Mouse (Mus musculus) CD8-positive naive resting alpha-beta T cell, adult 2 months (primary cell): ENCODE results near the gene Gm26938.

Experiments
- DNase-seq, 2 experiments: peaks; one replicate each; pipeline ENCODE4 v3.0.0; 2022; ENCODE audit warnings: low read depth in 2 of 2, low spot score in 2 of 2

The Gm26938 gene

DNA sequence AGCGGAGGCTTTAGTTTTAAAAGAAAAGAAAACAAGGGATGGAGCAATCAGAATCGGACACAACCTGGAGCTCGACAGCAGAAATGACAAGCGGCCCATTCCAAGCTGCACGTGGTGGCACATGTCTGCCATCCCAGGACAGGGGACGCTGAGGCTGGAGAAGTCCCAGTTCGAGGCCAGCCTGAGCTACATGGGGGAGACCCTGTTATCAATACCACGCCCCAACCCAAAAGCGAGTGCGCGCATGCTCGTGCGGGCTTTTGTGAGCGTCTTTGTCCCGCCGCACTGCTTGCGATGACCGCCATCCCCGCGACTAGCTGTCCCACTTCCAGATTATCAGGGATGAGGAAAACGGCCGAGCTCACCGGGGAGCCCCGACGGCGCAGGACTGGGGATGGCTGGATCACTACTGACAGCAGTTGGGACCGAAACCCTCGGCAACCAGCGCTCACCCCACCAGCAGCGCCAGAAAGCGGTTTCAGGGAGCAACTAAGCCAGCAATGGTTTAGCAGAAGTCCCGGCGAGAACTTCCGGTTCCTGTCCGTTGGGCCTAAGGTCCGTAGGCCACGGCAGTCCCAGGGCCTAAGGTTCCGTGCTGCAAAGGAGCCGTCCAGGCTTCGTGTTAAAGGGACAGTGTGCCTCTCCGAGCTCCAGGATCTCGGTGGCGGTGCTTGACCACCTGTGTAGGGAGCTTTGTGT lies at the start of gene Gm26938, which contains the start of gene Psmg3:
Gm26938 (minus strand) TSS at position 51 of the 699 bp plus-strand sequence.
Psmg3 (minus strand) TSS at position 529 of the 699 bp plus-strand sequence.
- peak; percentile 83 to 86 for DNase-seq

DNA sequence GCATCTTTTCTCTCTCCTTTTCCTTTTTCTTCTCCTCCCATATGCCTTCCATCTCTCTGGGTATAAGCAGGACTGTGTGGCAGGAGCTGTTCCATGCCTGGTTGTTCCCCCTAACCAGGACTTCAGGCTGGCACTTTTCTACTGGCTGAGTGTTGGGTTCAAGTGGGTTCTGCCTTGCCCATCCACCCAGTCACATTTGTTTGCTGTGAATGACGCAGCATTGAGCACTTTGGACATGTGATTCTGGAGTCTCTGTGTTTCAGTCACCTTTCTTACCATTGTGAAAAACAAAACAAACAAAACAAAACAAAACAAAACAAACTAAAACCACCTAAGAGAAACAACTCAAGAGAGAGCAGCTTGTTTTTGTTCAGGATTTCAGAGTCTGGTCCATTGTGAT lies 45.3 kb upstream of the Gm26938 start:
- DNase-seq = no peak

DNA sequence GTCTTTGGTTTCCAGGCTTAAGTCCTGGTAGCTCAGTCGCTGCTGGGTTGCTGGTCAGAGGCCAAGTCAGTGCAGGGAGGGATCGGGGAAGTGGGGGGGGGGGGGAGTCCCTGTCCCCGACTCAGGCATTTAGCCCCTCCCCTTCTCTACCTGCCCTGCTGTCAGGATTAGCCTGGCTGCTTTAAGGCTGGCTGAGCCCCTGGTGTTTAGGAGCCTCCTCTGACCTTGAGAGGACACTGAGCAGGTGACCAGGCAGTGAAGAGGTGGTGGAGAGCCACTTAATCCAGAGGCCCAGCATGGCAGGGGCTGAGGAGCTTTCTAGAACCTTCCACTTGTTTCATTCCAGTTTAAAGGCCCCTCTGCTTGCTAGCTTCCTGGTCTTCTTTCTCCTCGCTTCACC lies 44.7 kb upstream of the Gm26938 start:
- DNase-seq = no peak

DNA sequence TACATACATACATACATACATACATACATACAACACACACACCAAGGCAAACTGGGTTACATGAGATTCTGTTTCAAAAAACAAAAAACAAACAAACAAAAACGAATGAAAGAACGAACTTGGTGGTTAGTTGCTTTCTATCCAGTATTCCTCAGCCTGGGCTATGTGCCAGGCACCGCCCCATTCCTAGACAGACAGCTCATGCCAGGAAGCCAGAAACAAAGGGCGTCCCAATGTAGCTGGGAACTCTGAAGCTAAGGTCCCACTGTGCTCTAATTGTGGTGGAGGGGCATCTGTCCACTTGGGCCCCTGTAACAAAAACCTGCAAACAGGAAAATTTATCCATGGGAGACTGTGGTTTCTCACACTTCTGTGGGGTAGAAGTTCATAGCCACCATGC lies 36.6 kb upstream of the Gm26938 start:
- DNase-seq = no peak

DNA sequence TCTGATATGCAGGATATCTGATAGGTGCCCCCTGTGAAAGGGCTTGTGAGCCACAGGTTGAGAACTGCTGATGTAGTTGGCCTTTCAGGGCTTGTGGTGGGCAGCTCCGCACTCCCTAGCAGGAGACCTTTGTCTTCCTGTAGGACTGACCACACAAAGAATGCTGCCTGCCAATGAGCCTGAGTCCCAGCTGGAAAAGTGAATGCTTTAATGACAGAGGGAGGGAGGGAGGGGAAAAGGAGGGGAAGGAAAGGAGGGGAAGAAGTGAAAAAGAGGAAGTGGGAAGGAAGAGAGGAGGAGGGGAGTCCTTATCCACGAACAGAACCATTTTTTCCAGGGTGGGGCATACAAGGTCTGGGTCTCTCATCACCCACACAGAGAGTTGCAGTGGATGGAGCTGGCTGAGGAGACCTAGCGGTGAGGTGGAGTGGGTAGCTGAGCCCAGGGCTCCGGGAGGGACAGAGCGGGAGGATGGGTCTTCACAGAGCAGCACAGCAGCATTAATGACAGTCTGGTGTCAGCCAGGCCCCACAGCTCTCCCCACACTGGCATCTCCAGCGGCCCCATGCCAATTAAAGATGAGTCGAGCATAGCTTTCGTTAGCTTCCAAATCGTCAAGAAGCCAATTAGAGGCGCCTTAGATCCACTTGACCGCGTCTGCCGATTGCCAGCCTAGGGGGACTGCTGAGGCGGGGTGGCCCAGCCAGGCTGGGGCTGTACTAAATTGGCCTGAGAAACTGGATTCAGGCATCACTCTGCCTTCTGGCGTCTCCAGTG lies 34.3 kb upstream of the Gm26938 start:
- DNase-seq = no peak

DNA sequence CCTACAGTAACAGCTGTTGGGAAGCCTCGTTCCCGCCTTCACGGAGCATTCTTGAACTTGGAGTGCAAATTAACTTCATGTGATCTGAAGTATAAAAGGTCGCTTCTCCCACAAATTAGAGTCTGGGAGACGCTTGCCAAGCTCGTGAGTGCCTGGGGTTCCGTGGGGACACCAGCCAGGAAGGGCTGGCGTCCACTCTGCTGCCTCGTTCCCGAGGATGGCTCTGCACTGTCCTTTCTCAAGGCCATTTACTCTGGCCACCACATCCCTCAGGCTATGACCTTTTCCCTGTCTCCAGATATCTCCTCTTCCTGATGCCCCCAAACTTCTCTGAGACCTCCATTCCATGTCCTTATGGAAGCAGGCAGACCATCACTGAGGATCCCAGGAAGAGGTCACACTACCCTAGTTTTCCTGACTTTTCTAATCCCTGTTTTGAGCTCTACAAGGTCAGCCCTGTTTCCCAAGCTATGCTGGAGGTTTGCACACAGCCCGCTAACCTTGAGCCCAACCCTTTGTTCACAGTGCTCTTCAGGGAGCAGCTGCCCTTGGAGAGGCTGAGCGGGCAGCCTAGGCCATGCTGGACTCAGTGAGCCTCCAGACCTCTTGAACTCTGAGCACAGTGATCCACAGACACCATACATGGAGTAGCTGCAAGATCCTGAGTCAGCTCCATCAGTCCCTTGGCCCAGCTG lies 23.6 kb upstream of the Gm26938 start:
- no peak for DNase-seq

DNA sequence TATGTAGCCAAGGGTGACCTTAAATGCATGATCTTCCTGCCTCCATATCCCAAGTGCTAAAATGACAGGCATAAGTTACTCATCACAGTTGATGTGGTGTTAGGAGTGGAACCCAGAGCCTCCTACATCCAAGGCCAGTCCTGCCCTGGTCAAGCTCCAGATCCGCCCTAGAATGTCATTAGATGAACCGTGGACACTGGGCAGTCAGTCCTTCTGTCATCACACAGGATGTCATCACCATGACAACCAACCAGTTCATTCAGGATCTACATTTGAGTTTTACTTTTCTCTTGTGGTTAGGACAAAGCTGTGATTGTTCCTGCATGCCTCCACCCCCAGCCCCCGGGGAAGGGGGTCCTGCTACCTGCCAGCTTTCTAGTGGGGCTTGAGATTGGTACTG lies 12.9 kb upstream of the Gm26938 start:
- no peak for DNase-seq

DNA sequence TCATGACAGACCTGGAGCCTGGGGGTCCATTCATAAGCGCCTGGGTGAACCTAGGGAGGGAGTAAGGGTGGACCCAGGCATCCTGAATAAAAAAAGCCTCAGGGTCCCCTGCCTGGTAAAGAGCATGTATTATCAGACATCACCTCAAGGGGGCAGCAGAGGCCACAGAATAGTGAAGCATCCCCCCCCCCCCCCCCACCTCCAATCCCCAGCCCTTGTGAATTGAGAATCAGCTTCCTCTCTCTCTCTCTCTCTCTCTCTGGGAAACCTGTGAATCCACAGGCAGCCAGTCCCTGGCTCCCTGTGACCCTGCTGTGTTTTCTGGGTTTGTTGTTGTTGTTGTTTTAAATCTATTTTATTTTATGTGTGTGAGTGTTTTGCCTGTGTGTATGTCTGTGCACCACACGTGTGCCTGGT lies 12.3 kb upstream of the Gm26938 start:
- peak; percentile 68 to 69 for DNase-seq

DNA sequence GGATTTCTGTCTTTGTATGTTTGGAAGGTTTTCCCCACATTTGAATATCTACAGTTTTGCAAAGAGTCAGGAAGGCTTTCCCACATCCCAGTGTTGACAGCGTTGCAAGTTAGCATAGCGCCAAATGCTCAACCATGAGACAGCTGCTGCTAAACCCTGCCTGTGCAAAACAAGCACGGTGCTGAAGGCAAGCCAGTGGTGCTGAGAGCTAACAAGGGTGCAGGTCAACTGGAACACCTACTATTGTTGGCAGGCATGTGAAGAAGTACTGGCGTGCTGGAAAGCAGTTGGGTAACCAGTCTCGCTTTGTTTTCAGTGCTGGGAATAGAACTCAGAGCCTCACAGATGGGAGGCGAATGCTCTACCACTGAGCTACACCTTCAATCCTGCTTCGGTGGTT lies 9.5 kb upstream of the Gm26938 start:
- DNase-seq = no peak

DNA sequence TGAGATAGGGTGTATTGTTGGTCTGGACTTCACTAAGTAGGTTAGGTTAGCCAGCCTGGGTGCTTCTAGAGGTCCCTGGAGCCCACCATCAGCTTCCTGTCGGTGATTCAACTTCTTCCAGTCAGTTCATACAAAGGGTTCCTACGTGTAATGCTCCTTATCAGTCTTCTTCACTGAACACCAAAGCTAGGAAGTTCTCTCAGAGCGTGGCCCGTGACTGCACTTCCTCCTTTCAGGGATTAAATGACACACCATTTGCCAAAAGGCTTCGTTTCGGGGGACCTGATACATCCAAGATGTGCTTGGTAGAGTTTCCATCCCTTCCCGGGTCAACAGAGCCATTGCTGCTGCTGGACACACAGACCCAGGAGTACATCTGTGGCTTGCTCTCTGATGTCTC lies 5.9 kb upstream of the Gm26938 start:
- DNase-seq = no peak

DNA sequence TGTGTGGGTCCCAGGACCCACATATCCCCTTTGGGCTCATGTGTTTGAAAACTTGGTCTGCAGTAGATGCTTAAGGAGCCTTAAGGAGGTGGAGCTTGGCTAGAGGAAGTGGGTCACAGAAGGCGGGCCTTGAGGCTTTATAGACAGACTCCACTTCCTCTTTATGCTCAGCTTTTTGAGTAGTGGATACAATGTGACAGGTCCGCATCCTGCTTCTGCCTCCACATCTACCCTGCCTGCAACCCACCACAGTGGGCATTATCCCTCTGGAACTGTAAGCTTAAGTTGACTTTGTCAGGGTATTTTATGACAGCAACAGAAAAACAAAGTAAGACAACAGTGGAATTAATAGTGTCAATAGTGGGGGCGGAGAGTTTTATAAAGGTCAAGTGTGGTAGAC lies 4.5 kb upstream of the Gm26938 start:
- no peak for DNase-seq

DNA sequence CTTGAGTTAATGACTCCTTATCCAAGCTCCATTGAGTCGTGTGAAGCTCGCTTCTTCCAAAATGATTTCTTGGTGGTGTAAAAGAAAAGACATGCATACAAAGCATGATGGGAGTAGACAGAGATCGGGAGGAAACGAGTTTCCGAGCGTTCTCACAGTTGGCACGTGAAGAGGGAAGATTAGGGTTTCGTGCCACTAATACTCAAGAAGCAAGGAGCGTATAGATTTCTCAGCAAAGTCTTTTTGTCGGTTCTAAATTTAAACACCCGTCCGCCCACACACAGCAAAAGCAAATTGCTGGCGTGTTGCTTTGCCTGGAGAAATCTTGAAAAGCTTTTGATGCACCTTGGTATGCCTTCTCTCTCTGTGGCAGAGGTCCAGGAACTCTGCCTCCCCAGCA lies 3.2 kb upstream of the Gm26938 start:
- DNase-seq = no peak

DNA sequence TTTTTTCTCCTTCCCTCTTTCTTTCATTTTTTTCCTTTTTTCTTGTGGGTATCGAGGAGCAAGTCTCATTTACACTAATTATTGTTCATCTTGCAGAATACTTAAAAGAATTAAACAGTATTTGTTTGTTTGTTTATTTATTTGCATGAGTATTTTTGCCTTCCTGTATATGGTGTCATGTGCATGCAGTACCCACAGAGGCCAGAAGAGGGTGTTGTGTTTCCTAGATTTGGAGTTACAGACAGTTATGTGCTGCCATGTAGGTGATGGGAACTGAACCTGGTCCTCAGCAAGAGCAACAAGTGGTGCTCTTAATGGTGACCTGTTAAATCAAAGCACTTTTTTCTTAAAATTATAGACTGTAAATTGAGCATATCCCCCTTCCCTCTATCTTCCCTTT lies 1.4 kb upstream of the Gm26938 start:
- peak in 1 of 2 experiments; percentile 37 for DNase-seq

DNA sequence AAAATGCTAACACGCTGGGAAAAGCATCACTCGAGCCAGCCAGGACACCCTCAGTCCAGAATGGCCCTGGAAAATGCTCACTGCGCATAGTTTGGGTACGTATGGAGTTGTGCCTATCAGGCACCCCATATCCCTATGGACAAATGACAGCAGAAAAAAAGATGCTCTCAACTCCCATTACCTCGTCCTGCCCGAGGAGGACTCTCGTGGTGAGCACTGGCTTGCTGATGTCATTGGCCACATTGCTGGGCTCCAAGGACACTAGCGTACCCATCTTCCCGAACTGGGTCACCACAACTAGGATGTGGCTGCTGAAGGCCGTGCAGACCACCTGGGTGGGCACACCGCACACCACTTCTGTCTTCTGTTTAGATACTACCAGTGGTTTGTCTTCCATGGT lies 260 bp downstream of the Gm26938 start:
- DNase-seq = no peak

DNA sequence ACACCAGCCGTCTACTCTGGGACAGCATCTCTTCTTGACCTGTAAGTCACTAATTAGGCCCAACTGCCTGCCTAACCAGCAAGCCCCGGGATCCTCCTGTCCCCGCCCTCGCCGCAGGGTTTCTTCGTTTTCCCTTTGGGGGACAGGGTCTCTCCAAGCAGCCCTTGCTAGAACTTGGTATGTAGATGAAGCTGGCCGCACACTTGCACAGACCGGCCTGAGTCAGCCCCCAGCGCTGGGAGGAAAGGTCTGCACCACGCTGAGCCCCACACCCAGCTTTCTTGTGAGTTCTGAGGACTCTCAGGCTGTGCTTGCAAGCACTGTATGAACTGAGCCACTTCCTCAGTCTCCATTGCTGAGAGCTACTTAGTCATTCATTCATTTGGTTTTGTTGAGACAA lies 1.7 kb downstream of the Gm26938 start:
- DNase-seq = no peak

DNA sequence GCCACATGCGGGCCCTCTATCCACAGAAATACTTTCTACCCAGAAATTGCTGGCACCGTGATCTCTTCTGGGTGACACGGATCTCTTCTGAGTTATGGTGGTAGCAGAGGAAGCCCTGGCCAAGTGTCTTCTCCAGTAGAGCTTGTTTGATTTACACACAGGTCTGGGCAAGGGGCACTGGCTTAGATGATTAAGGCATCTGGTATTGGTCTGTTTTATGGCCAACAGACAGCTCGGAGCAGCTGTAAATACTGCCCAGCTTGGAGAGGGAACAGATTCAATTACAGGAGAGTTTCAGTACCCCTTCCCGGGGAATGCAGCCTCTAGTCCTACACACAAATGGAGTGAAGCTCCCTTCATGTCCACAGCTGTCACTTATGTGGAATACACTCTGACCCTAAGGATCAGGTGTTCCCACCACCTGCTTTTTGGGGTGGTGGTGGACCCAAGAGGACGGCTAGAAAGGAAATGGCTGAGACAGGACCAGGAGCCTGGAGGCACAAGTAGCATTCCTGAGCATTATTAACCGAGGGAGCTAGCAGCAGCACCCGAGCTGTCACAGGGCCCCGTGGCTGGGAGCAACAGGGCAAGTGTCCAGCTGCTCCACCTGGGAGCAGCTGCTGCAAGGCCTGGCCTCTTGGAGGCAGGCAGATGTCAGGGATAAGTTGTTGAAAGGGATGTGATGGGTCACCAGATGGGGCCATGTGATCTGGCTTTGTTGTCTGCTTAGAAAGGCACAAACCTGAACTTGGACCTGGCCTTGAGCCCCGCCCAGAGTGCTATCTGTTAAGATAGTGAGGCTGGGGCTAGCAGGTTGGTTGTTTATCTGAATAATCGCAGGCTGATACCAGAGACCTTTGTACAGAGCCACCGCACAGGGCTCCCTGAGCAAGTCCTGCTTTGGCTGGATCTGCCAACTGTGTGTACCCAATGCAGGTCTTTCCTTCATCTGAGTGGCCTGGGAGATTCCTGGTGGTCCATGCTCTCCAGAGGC lies 4.4 kb downstream of the Gm26938 start:
- DNase-seq = no peak

DNA sequence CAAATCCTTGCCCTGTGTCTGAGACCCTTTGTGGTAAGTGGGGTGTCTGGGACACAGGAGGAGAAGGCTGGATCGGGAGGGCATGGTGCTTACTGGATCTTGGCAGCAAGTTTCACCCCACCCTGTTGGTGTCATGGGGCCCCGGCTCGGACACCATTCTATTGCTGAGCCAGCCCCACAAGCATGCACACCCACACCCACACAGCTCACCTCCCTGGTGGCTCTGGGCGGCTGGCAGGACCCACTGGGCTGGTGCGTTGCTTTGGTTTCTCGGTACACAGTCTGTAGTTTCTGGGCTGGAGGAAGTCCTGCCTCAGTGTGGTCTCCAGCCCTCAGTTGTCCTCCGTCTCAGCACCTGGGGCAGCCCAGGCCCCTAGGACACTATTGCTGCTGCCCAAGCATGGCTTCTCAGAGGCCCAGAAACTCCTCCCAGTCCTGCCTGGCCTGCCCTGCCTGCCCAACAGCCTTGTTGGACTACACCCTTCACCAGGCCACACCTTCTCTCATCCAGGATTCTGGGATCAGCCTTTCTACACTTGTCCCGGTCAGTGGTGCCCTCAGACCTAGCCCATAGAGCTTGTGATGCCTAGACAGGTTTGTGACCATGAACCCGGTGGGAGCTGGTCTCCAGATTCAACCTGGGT lies 6.5 kb downstream of the Gm26938 start, which contains the start of gene Tmem184a:
Tmem184a (minus strand) TSS at position 380 of the 644 bp plus-strand sequence.
- DNase-seq = no peak

DNA sequence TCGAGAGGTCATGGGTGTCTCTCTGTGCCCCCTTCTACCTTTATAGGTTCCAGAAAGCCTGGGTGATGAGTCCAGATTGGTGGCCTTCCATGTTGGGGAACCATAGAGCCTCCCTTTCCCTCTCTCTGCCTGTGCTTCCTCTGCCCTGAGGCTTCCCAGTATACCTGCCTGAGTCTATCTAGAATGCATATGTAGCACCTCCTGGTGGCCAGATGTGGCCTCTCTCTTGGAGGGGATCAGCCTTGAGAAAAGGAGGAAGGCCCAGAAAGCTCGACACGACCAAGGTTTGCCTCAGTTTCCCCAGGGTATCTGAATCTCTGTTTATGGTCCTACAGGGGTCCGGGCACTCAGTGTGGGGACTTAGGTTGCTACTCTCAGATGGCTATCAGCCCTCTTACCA lies 7.4 kb downstream of the Gm26938 start:
- DNase-seq = no peak

DNA sequence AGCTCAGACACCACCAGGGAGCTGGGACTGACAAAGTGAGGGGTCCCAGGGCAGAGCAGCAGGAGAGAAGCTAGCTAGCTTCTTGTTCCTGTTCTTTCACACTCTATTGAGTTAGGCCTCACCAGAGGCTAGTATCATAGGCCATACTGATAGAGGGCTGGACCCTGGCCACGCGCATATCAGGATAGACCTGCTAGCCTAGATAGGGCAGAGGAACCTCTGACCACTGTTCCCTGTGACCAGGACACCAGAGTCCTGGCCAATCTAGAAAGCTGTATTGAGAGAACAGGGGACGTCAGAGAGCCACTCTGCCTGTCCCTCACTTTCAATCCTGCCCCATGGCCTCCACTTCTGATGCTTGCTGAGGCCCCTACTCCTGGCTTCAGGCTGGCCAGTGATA lies 8.2 kb downstream of the Gm26938 start:
- DNase-seq = no peak

DNA sequence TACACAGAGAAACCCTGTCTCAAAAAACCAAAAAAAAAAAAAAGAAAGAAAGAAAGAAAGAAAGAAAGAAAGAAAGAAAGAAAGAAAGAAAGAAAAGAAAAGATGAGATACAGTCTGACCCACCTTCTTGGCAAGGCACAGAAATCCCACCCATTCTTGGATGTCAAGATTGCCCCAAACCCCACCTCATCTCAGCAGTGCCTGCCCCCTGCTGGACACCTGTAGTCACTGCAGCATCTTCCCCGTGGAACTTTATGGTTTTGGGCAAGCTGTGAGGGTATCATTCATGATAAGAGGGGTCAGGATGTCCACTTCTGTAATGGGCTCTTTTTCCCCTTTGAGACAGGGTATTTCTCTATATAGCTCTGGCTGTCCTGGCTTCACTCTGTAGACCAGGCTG lies 8.9 kb downstream of the Gm26938 start:
- no peak for DNase-seq
